Mouse (Mus musculus) lung, postnatal 0 days (tissue): ENCODE measurements around the gene Ppp2r5b. TPM values are rescaled to one million over a fixed set of nuclear protein-coding genes. Genes with fewer than 3 reads are reported as not detected.

Experiments
- ATAC-seq: fragments of 200-750 bp; cut with Nextera tagmentation; 2 replicates; pipeline ENCODE4 v1.8.0; 2017; ENCODE audit warnings: moderate library complexity
- DNase-seq: peaks from one replicate; pipeline ENCODE4 v3.0.0-alpha.2; 2016; ENCODE audit warnings: low spot score
- H3K27ac ChIP-seq: fragments of 300-500 bp; sonication (generic); 2 replicates; pipeline ENCODE4 v1.5.1; 2014; ENCODE audit warnings: antibody characterized with exemption, mild to moderate bottlenecking, low read length, mixed read lengths
- H3K27me3 ChIP-seq: fragments of 300-500 bp; sonication (generic); replicated peaks from 2 replicates; pipeline ENCODE4 v1.6.1; 2014; ENCODE audit warnings: low read length, mixed read lengths; ENCODE audit not compliant: insufficient read depth
- H3K36me3 ChIP-seq: fragments of 300-500 bp; sonication (generic); 2 replicates; pipeline ENCODE4 v1.6.1; 2014; ENCODE audit warnings: low read length, mixed read lengths; ENCODE audit not compliant: insufficient read depth
- H3K4me1 ChIP-seq: fragments of 300-500 bp; sonication (generic); 2 replicates; pipeline ENCODE4 v1.6.1; 2014; ENCODE audit warnings: antibody characterized with exemption, low read depth, low read length, mixed read lengths; ENCODE audit not compliant: insufficient read depth
- H3K4me2 ChIP-seq: fragments of 300-500 bp; sonication (generic); replicated peaks from 2 replicates; pipeline ENCODE4 v1.6.1; 2014; ENCODE audit warnings: low read depth, mild to moderate bottlenecking, low read length, moderate library complexity, mixed read lengths
- H3K4me3 ChIP-seq: fragments of 300-500 bp; sonication (generic); 2 replicates; pipeline ENCODE4 v1.5.1; 2014; ENCODE audit warnings: low read depth, low read length
- H3K9ac ChIP-seq: fragments of 300-500 bp; sonication (generic); replicated peaks from 2 replicates; pipeline ENCODE4 v1.6.1; 2014; ENCODE audit warnings: low read depth, mild to moderate bottlenecking
- H3K9me3 ChIP-seq: fragments of 300-500 bp; sonication (generic); 2 replicates; pipeline ENCODE4 v1.6.1; 2016; ENCODE audit warnings: low read length, mixed read lengths
- CTCF ChIP-seq: IDR thresholded peaks from 2 replicates; pipeline ENCODE4 v1.5.1; 2016; ENCODE audit warnings: antibody characterized with exemption, mild to moderate bottlenecking
- EP300 ChIP-seq: IDR thresholded peaks from 2 replicates; pipeline ENCODE4 v1.6.1; 2016; ENCODE audit warnings: antibody characterized with exemption, mild to moderate bottlenecking, control low read depth
- WGBS: fragments of 180-500 bp; shearing (Covaris S2); extraction: QIAGEN DNeasy Blood & Tissue Kit; methylation state at CpG from one replicate; pipeline ENCODE4 v1.1.7; 2014; 5-methylcytosine and 5-hydroxymethylcytosine counted together
- polyA plus RNA-seq: library from polyadenylated mRNA; unstranded; fragments of >200 nt; fragmentation: Nextera tagmentation; extraction: Ambion mirVana; gene quantifications from 2 replicates; pipeline ENCODE4 v1.2.1, GENCODE M21; 2015

Gene Ppp2r5b
- polyA plus RNA-seq, 1 experiment from 2014 or later, result 21.6 TPM

GRCm38 (mm10) chr19:6280554-6280953, 44.9 kb upstream of the Ppp2r5b start:
- no peak for TF ChIP-seq EP300
- TF ChIP-seq CTCF, result no peak
- H3K4me2 ChIP-seq, result no peak overlapping the region
- peaks cover 27% of the 10 kb centered on the region; the same call in 1 of the 2 replicates for H3K36me3 ChIP-seq
- WGBS, result 88% methylated on average over 7 of the region's 7 CpGs
- peaks cover 31% of the 10 kb centered on the region; the same call in 1 of the 2 replicates for H3K4me1 ChIP-seq
- DNase-seq (no peak), ATAC-seq (no peak)
- H3K9ac ChIP-seq, result no peak overlapping the region
- H3K4me3 ChIP-seq, result no peak overlapping the region
- H3K27me3 ChIP-seq, result no peaks in the 10 kb centered on the region
- H3K9me3 ChIP-seq, result no peaks in the 10 kb centered on the region
- H3K27ac ChIP-seq, result no peak overlapping the region

GRCm38 (mm10) chr19:6279481-6280144, 43.9 kb upstream of the Ppp2r5b start:
- ATAC-seq, result no peak
- Histone ChIP-seq H3K9me3 (no peaks in the 10 kb centered on the region), H3K4me1 (peaks cover 26% of the 10 kb centered on the region; the same call in 1 of the 2 replicates), H3K4me2 (peak overlapping the region; percentile 81), H3K27me3 (no peaks in the 10 kb centered on the region), H3K27ac (peak overlapping the region; percentile 94), H3K9ac (peak overlapping the region; percentile 83; the same call in 1 of the 2 replicates), H3K4me3 (peak overlapping the region; percentile 88), H3K36me3 (peaks cover 27% of the 10 kb centered on the region; the same call in 1 of the 2 replicates)
- no peak for DNase-seq
- 80% methylated on average over 6 of the region's 6 CpGs for WGBS
- no peak for TF ChIP-seq EP300
- no peak for TF ChIP-seq CTCF

DNA sequence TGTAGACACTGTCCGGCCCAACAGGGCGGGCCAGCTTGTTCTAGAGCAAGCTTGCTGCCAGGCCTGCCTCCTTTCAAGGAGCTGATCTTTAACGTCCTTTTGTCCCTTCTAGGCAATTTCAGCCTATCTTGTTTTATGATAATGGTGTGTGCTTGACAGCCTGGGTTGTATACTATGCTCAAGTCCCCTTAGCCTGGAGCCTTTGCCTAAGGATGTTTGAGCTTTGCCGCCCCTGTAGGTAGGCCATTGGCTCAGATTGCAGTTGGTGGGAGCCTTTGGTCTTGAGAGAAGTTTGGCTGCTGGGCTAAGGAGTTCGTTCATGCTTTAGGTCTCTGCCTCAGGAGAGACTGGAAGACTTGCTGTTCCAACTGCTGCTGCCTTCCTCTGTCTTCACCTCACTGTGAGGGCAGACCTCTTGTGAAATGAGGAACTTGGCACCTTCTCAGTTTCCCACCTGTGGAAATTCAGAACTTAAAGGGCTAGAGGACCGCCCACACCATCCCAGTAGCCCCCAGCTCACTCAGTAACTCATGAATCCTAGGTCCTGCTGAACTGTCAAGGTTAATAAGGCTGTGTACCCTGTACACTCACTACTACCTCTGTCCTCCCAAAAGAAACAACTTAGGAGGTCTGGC, 42.9 kb upstream of the Ppp2r5b start:
- Histone ChIP-seq H3K9me3 (no peaks in the 10 kb centered on the region), H3K4me2 (peak overlapping the region; percentile 81), H3K4me3 (peak overlapping the region; percentile 88), H3K4me1 (peaks cover 26% of the 10 kb centered on the region; the same call in 1 of the 2 replicates), H3K27ac (peak overlapping the region; percentile 94), H3K36me3 (peaks cover 27% of the 10 kb centered on the region; the same call in 1 of the 2 replicates), H3K9ac (peak overlapping the region; percentile 83), H3K27me3 (no peaks in the 10 kb centered on the region)
- 13% methylated on average over 6 of the region's 6 CpGs for WGBS
- ATAC-seq (no peak; the same call in 1 of the 2 replicates), DNase-seq (peak; percentile 64)
- TF ChIP-seq EP300, result no peak
- peak; percentile 16; the same call in 1 of the 2 replicates for TF ChIP-seq CTCF

DNA sequence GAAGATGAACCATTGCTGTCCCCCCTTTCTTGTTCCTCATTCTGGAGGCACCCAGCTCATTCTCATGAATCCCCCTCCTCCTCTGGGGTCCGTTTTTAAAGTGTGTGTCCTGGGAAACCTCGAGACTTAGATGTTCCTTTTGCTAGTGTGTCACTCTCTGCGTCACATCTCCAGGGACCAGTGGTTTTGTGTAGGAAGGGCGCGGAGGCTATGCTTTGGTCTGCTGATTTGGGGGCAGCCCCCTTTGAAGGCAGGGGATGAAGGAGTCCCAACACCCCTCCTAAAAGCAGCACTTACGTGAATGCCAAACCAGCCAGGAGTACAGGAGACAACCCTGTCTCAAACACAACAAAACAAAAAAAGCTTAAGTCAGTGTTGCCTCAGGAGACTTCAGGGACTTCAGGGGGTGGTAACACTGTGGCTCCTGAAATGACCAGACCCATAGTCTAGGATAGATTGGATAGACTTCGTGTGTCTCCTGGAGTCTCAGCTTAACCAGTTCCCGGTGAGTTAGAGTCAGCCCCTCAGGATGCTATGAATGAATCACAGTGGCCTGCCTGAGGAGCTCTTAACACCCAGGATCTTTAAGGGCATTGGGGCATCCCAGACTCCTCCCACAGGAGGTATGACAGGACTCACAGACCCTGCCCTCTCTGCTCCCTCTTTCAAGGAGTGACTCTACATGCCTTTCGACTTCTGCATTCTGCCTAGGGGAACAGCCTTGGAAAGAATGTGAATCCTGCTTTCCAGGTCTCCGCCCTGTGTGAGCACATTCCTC, 42.2 kb upstream of the Ppp2r5b start:
- H3K4me3 ChIP-seq, result peak overlapping the region; percentile 88
- peaks cover 26% of the 10 kb centered on the region; the same call in 1 of the 2 replicates for H3K4me1 ChIP-seq
- WGBS, result 3% methylated on average over 10 of the region's 10 CpGs
- H3K9ac ChIP-seq, result peak overlapping the region; percentile 83
- peak; percentile 87 for TF ChIP-seq EP300
- TF ChIP-seq CTCF, result no peak
- DNase-seq, result peak; percentile 98
- ATAC-seq, result peak; percentile 81
- no peaks in the 10 kb centered on the region for H3K27me3 ChIP-seq
- no peaks in the 10 kb centered on the region for H3K9me3 ChIP-seq
- peak overlapping the region; percentile 81 for H3K4me2 ChIP-seq
- peaks cover 25% of the 10 kb centered on the region; the same call in 1 of the 2 replicates for H3K36me3 ChIP-seq
- peak overlapping the region; percentile 94 for H3K27ac ChIP-seq

- TF ChIP-seq CTCF, result peak; percentile 68
- no peak for TF ChIP-seq EP300
- peak; percentile 91 for ATAC-seq
- H3K36me3 ChIP-seq, result peaks cover 15% of the 10 kb centered on the region; the same call in 1 of the 2 replicates
Measured at GRCm38 (mm10) chr19:6276426-6277421, 41.1 kb upstream of the Ppp2r5b start, which contains the start of gene Ehd1. TSS of gene Ehd1 (plus strand) at chr19:6276725.

More at GRCm38 (mm10) chr19:6276426-6277421, 41.1 kb upstream of the Ppp2r5b start, which contains the start of gene Ehd1:
- WGBS, result under 1% methylated on average over 70 of the region's 106 CpGs
- no peaks in the 10 kb centered on the region for H3K27me3 ChIP-seq
- H3K4me3 ChIP-seq, result peak within 1 kb of the TSS; percentile 88
- H3K4me2 ChIP-seq, result peak within 1 kb of the TSS; percentile 81
- peak within 1 kb of the TSS; percentile 94 for H3K27ac ChIP-seq
- peaks cover 29% of the 10 kb centered on the region; the same call in 1 of the 2 replicates for H3K4me1 ChIP-seq
- peak within 1 kb of the TSS; percentile 83 for H3K9ac ChIP-seq
- H3K9me3 ChIP-seq, result no peaks in the 10 kb centered on the region
- DNase-seq, result peak; percentile 99
